Mouse (Mus musculus) intestine, embryonic 14.5 days (tissue): ENCODE results near the gene Plcb1. TPM values are rescaled to one million over a fixed set of nuclear protein-coding genes. Genes with fewer than 3 reads are reported as not detected.

Experiments used
- ATAC-seq: fragments of 200-750 bp; cut with Nextera tagmentation; replicated peaks from 2 replicates; pipeline ENCODE4 v1.8.0; 2017; ENCODE audit warnings: low read depth, moderate number of reproducible peaks, moderate TSS enrichment, moderate library complexity; ENCODE audit not compliant: low FRiP score, low TSS enrichment
- DNase-seq: peaks from one replicate; pipeline ENCODE4 v3.0.0-alpha.2; 2018; ENCODE audit warnings: low spot score
- H3K27ac ChIP-seq: fragments of 300-500 bp; sonication (generic); 2 replicates; pipeline ENCODE4 v1.5.1; 2014; ENCODE audit warnings: low read depth, mild to moderate bottlenecking, control low read depth
- H3K27me3 ChIP-seq: fragments of 300-500 bp; sonication (generic); replicated peaks from 2 replicates; pipeline ENCODE4 v1.6.1; 2014; ENCODE audit warnings: low read length, control low read depth; ENCODE audit not compliant: control insufficient read depth, insufficient read depth
- H3K36me3 ChIP-seq: fragments of 300-500 bp; sonication (generic); 2 replicates; pipeline ENCODE4 v1.6.1; 2014; ENCODE audit warnings: low read length, control low read depth; ENCODE audit not compliant: control insufficient read depth, insufficient read depth
- H3K4me1 ChIP-seq: fragments of 300-500 bp; sonication (generic); replicated peaks from 2 replicates; pipeline ENCODE4 v1.6.1; 2014; ENCODE audit warnings: low read length, control low read depth, mixed read lengths; ENCODE audit not compliant: control insufficient read depth, insufficient read depth
- H3K4me2 ChIP-seq: fragments of 300-500 bp; sonication (generic); 2 replicates; pipeline ENCODE4 v1.6.1; 2014; ENCODE audit warnings: low read length
- H3K4me3 ChIP-seq: fragments of 300-500 bp; sonication (generic); 2 replicates; pipeline ENCODE4 v1.5.1; 2014; ENCODE audit warnings: low read depth, low read length, control low read depth, mixed read lengths
- H3K9ac ChIP-seq: fragments of 300-500 bp; sonication (generic); 2 replicates; pipeline ENCODE4 v1.6.1; 2014; ENCODE audit warnings: mild to moderate bottlenecking, low read length
- H3K9me3 ChIP-seq: fragments of 300-500 bp; sonication (generic); 2 replicates; pipeline ENCODE4 v1.6.1; 2016; ENCODE audit warnings: low read length, control low read depth; ENCODE audit not compliant: control insufficient read depth
- WGBS: fragments of 180-500 bp; shearing (Covaris S2); extraction: QIAGEN DNeasy Blood & Tissue Kit; methylation state at CpG from one replicate; pipeline ENCODE4 v1.1.7; 2014; 5-methylcytosine and 5-hydroxymethylcytosine counted together
- polyA plus RNA-seq: library from polyadenylated mRNA; unstranded; fragments of >200 nt; fragmentation: Nextera tagmentation; extraction: Ambion mirVana; gene quantifications from 2 replicates; pipeline ENCODE4 v1.2.1, GENCODE M21; 2014

The Plcb1 gene
- polyA plus RNA-seq, 1 experiment from 2014 or later: 14.0 TPM

DNA sequence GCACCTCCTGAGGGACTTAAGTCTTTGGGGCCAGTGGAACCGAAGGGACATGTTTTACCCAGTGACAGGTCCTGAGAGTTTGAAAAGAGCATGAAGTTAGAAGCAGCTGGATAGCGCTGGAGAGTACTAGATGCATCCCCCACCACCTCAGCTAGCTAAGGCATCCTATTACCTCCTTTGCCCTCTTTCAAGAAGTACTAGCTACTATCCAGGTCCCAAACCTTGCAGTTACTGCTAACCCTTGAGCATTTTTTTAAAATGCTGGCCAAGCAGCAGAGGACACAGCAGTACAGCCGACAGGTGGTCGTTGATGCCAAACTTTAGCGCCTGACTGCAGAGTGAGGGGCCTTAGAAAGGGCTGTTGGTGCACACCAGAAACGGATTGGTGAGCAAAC, 986 bp downstream of the Plcb1 start:
- H3K9me3 ChIP-seq: no peaks in the 10 kb centered on the region
- WGBS: 10% methylated on average over 6 of the region's 6 CpGs
- no peak overlapping the region for H3K27ac ChIP-seq
- no peak; the same call in 1 of the 2 replicates for ATAC-seq
- H3K4me2 ChIP-seq: peak overlapping the region; percentile 86
- no peaks in the 10 kb centered on the region; the same call in 1 of the 2 replicates for H3K4me1 ChIP-seq
- H3K27me3 ChIP-seq: no peaks in the 10 kb centered on the region; the same call in 1 of the 2 replicates
- peak overlapping the region; percentile 66 for H3K4me3 ChIP-seq
- H3K36me3 ChIP-seq: no peaks in the 10 kb centered on the region
- H3K9ac ChIP-seq: peak overlapping the region; percentile 61
- no peak for DNase-seq

GRCm38 (mm10) chr2:134787336-134788095, 1.6 kb downstream of the Plcb1 start:
- H3K4me2 ChIP-seq: peak overlapping the region; percentile 86
- no peaks in the 10 kb centered on the region; the same call in 1 of the 2 replicates for H3K27me3 ChIP-seq
- no peak overlapping the region for H3K9ac ChIP-seq
- no peak overlapping the region for H3K27ac ChIP-seq
- DNase-seq (no peak), ATAC-seq (no peak)
- no peaks in the 10 kb centered on the region for H3K36me3 ChIP-seq
- H3K9me3 ChIP-seq: no peaks in the 10 kb centered on the region
- peak overlapping the region; percentile 66; the same call in 1 of the 2 replicates for H3K4me3 ChIP-seq
- H3K4me1 ChIP-seq: no peaks in the 10 kb centered on the region; the same call in 1 of the 2 replicates
- WGBS: 55% methylated on average over 12 of the region's 12 CpGs

- DNase-seq: no peak
- Histone ChIP-seq H3K9ac (no peak overlapping the region), H3K4me2 (no peak overlapping the region), H3K36me3 (no peaks in the 10 kb centered on the region), H3K27ac (no peak overlapping the region), H3K9me3 (no peaks in the 10 kb centered on the region), H3K27me3 (no peaks in the 10 kb centered on the region), H3K4me1 (no peaks in the 10 kb centered on the region), H3K4me3 (no peak overlapping the region)
- ATAC-seq: no peak
- WGBS: 55% methylated on average over 7 of the region's 7 CpGs
Observed at GRCm38 (mm10) chr2:134792926-134793325, 7.1 kb downstream of the Plcb1 start.

GRCm38 (mm10) chr2:134800226-134800625, 14.4 kb downstream of the Plcb1 start:
- Histone ChIP-seq H3K27ac (no peak overlapping the region), H3K4me1 (no peaks in the 10 kb centered on the region), H3K9me3 (no peaks in the 10 kb centered on the region), H3K27me3 (no peaks in the 10 kb centered on the region), H3K9ac (no peak overlapping the region), H3K36me3 (no peaks in the 10 kb centered on the region), H3K4me2 (no peak overlapping the region), H3K4me3 (no peak overlapping the region)
- no peak for DNase-seq
- 41% methylated on average over 1 of the region's 1 CpGs for WGBS
- no peak for ATAC-seq

- Histone ChIP-seq H3K4me2 (no peak overlapping the region), H3K27ac (no peak overlapping the region), H3K36me3 (no peaks in the 10 kb centered on the region), H3K27me3 (no peaks in the 10 kb centered on the region), H3K9me3 (no peaks in the 10 kb centered on the region), H3K4me3 (no peak overlapping the region), H3K4me1 (peaks cover 4% of the 10 kb centered on the region; the same call in 1 of the 2 replicates), H3K9ac (no peak overlapping the region)
- ATAC-seq: no peak
- no peak for DNase-seq
- 81% methylated on average over 11 of the region's 11 CpGs for WGBS
Observed at GRCm38 (mm10) chr2:134816383-134816782, 30.5 kb downstream of the Plcb1 start.

DNA sequence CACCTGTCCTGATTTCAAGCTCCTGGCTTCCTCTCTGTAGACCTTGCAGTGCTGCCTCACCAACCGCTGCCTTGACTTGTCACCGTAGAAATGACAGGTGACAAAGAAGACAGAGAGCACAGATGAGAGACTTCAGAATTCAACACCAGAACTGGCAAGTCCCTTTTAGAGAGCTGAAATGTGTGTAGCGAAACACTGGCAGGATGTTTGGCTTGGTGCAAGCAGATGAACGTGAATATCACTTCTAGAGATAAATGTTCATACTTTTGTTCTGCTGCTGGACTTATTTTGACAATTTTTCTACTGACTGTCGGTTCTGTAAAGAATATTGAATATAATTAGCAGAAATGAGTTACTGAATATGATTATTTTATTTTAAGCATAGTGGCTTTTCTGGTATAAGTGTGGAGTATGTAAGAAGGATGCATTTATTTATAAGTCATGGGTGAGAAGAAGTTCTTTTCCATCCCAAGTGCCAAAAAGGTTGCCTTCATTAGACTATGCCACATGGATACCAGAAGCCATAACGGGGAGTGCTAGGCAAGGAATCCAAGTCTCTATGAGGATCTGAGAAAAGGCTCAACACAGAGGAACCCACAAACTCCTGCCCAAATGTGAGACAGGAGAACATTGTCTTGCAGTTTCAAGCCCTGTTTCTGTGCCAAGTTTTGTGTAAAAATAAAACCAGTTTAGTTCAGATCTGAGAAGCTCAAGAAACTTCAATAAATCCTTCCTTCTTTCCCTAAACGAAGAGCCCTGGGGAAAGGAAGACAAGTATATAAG, 31.4 kb downstream of the Plcb1 start:
- Histone ChIP-seq H3K4me3 (no peak overlapping the region), H3K9me3 (no peaks in the 10 kb centered on the region), H3K9ac (no peak overlapping the region), H3K36me3 (no peaks in the 10 kb centered on the region), H3K4me1 (peaks cover 4% of the 10 kb centered on the region; the same call in 1 of the 2 replicates), H3K4me2 (no peak overlapping the region), H3K27ac (no peak overlapping the region), H3K27me3 (no peaks in the 10 kb centered on the region)
- DNase-seq: no peak
- ATAC-seq: no peak
- 77% methylated on average over 7 of the region's 7 CpGs for whole genome bisulfite sequencing

GRCm38 (mm10) chr2:134821176-134821575, 35.3 kb downstream of the Plcb1 start:
- no peaks in the 10 kb centered on the region for H3K9me3 ChIP-seq
- H3K4me3 ChIP-seq: no peak overlapping the region
- 62% methylated on average over 6 of the region's 6 CpGs for WGBS
- no peak for DNase-seq
- H3K9ac ChIP-seq: no peak overlapping the region
- no peak overlapping the region for H3K27ac ChIP-seq
- no peak overlapping the region for H3K4me2 ChIP-seq
- no peaks in the 10 kb centered on the region for H3K27me3 ChIP-seq
- H3K4me1 ChIP-seq: peaks cover 10% of the 10 kb centered on the region
- no peak for ATAC-seq
- H3K36me3 ChIP-seq: no peaks in the 10 kb centered on the region

- no peak overlapping the region for H3K9ac ChIP-seq
- H3K4me2 ChIP-seq: 0 out of 2 replicates have a peak overlapping the region, but pooled peaks have one; percentile 18
- ATAC-seq (no peak; the same call in 1 of the 2 replicates), DNase-seq (no peak)
- peaks cover 6% of the 10 kb centered on the region; the same call in 1 of the 2 replicates for H3K4me1 ChIP-seq
- H3K27me3 ChIP-seq: no peaks in the 10 kb centered on the region
- WGBS: 46% methylated on average over 7 of the region's 7 CpGs
- H3K27ac ChIP-seq: no peak overlapping the region
- H3K36me3 ChIP-seq: no peaks in the 10 kb centered on the region
- H3K9me3 ChIP-seq: no peaks in the 10 kb centered on the region
- no peak overlapping the region for H3K4me3 ChIP-seq
Observed at GRCm38 (mm10) chr2:134825645-134826044, 39.8 kb downstream of the Plcb1 start.
